8 mouse cellular contexts compared by ENCODE assay signal in genomic region chr2:127208452-127208769, GRCm38 (mm10). TPM values are rescaled to one million over a fixed set of nuclear protein-coding genes. Genes with fewer than 3 reads are reported as not detected.
DNase-seq lines count a peak whose midpoint lies in the region; ATAC-seq and TF ChIP-seq lines count a peak whose summit lies in the region.

No protein-coding gene starts in this region.

- peak; percentile 48 for ATAC-seq in heart, postnatal 0 days (ENCODE audit: insufficient read depth, low read depth)
- peak; percentile 85; the same call in 1 of the 2 replicates for ATAC-seq in hindbrain, embryonic 11.5 days (ENCODE audit: low FRiP score)
- ATAC-seq in midbrain, embryonic 11.5 days (ENCODE audit: low FRiP score): no peak
- ATAC-seq in monocyte, adult 5-6 weeks (replicated peaks; ENCODE audit: insufficient number of reproducible peaks, low FRiP score, low TSS enrichment, poor library complexity, severe bottlenecking): no peak

- DNase-seq in heart, postnatal 0 days (ENCODE audit: low spot score): peak; percentile 8
- DNase-seq in heart, postnatal 14 days: no peak
- DNase-seq in hindbrain, embryonic 11.5 days (ENCODE audit: low spot score): no peak
- DNase-seq in midbrain, embryonic 11.5 days (ENCODE audit: low spot score, missing footprints): no peak
- DNase-seq in spleen, postnatal 14 days (ENCODE audit: low spot score in 2 of 2): no peak
- DNase-seq in right cerebral cortex, postnatal 36 days (ENCODE audit: low spot score in 2 of 2): no peak

- peak overlapping the region; percentile 77 for H3K4me2 ChIP-seq in heart, postnatal 0 days (ENCODE audit: low read depth, low read length)
- peak overlapping the region; percentile 83 for H3K4me2 ChIP-seq in hindbrain, embryonic 11.5 days (replicated peaks; ENCODE audit: low read depth, low read length)
- peak overlapping the region; percentile 68 for H3K4me2 ChIP-seq in midbrain, embryonic 11.5 days

- H3K4me3 ChIP-seq in heart, postnatal 0 days (ENCODE audit: low read depth, low read length): peak overlapping the region; percentile 88
- peak overlapping the region; percentile 92 for H3K4me3 ChIP-seq in bone marrow, adult 2 months (replicated peaks; ENCODE audit: control insufficient read depth, low read depth, low read length)
- peak overlapping the region; percentile 89 for H3K4me3 ChIP-seq in hindbrain, embryonic 11.5 days (ENCODE audit: low read depth, low read length)
- peak overlapping the region; percentile 90 for H3K4me3 ChIP-seq in midbrain, embryonic 11.5 days (ENCODE audit: low read depth, low read length)

- TF ChIP-seq EP300 in heart, postnatal 0 days (IDR thresholded peaks at IDR 0.05; ENCODE audit: low read depth): no peak

- no peak for TF ChIP-seq POLR2A in bone marrow, adult 2 months (IDR thresholded peaks at IDR 0.05; ENCODE audit: borderline replicate concordance, control insufficient read depth, low read depth, low read length)

- no peaks in the 10 kb centered on the region for H3K9me3 ChIP-seq in heart, postnatal 0 days (replicated peaks; ENCODE audit: control insufficient read depth, low read length)
- no peaks in the 10 kb centered on the region for H3K9me3 ChIP-seq in hindbrain, embryonic 11.5 days (ENCODE audit: control insufficient read depth, low read length)
- H3K9me3 ChIP-seq in midbrain, embryonic 11.5 days (ENCODE audit: control insufficient read depth, low read length): no peaks in the 10 kb centered on the region

- WGBS in heart, postnatal 0 days: under 1% methylated on average over 17 of the region's 17 CpGs
- 0% methylated on average over 17 of the region's 17 CpGs for WGBS in bone marrow, adult 2 months
- WGBS in hindbrain, embryonic 11.5 days: under 1% methylated on average over 17 of the region's 17 CpGs
- under 1% methylated on average over 17 of the region's 17 CpGs for WGBS in midbrain, embryonic 11.5 days

- intact Hi-C loops in heart, postnatal 14 days (cut with DNase I): loop anchor here (10.0 kb wide), 2 partner anchors 114 to 194 kb away; no protein-coding TSS in a partner anchor

- peaks cover 6% of the 10 kb centered on the region; the same call in 1 of the 2 replicates for H3K4me1 ChIP-seq in heart, postnatal 0 days (ENCODE audit: control insufficient read depth, insufficient read depth)
- no peaks in the 10 kb centered on the region; the same call in 1 of the 2 replicates for H3K4me1 ChIP-seq in bone marrow, adult 2 months (ENCODE audit: control insufficient read depth, insufficient read depth, low read length)
- no peaks in the 10 kb centered on the region; the same call in 1 of the 2 replicates for H3K4me1 ChIP-seq in hindbrain, embryonic 11.5 days (replicated peaks; ENCODE audit: control insufficient read depth, insufficient read depth, low read length)
- H3K4me1 ChIP-seq in midbrain, embryonic 11.5 days (ENCODE audit: control insufficient read depth, insufficient read depth, low read length): peaks cover 6% of the 10 kb centered on the region

- H3K9ac ChIP-seq in heart, postnatal 0 days (replicated peaks; ENCODE audit: low read depth, low read length): peak overlapping the region; percentile 84
- H3K9ac ChIP-seq in hindbrain, embryonic 11.5 days (ENCODE audit: low read depth, low read length): peak overlapping the region; percentile 80
- H3K9ac ChIP-seq in midbrain, embryonic 11.5 days (ENCODE audit: low read length): peak overlapping the region; percentile 80

- no peaks in the 10 kb centered on the region for H3K27me3 ChIP-seq in heart, postnatal 0 days (ENCODE audit: control insufficient read depth, insufficient read depth, low read length)
- H3K27me3 ChIP-seq in hindbrain, embryonic 11.5 days (ENCODE audit: control insufficient read depth, insufficient read depth, low read length): no peaks in the 10 kb centered on the region
- H3K27me3 ChIP-seq in midbrain, embryonic 11.5 days (ENCODE audit: control insufficient read depth, insufficient read depth, low read length): no peaks in the 10 kb centered on the region

- peak overlapping the region; percentile 71 for H3K27ac ChIP-seq in heart, postnatal 0 days (ENCODE audit: low read depth)
- peak overlapping the region; percentile 64 for H3K27ac ChIP-seq in bone marrow, adult 2 months (ENCODE audit: control insufficient read depth, insufficient read depth, low read depth, low read length, poor library complexity)
- no peak overlapping the region for H3K27ac ChIP-seq in hindbrain, embryonic 11.5 days (ENCODE audit: low read depth, low read length)
- no peak overlapping the region; the same call in 1 of the 2 replicates for H3K27ac ChIP-seq in midbrain, embryonic 11.5 days (ENCODE audit: low read depth, low read length)

- no peak for TF ChIP-seq CTCF in heart, postnatal 0 days (IDR thresholded peaks at IDR 0.05; ENCODE audit: low read depth)
- no peak for TF ChIP-seq CTCF in bone marrow, adult 2 months (IDR thresholded peaks at IDR 0.05; ENCODE audit: control insufficient read depth, insufficient read depth, low read length)

- peaks cover 35% of the 10 kb centered on the region for H3K36me3 ChIP-seq in heart, postnatal 0 days (replicated peaks; ENCODE audit: control insufficient read depth, insufficient read depth, low read length)
- peaks cover 15% of the 10 kb centered on the region; the same call in 1 of the 2 replicates for H3K36me3 ChIP-seq in hindbrain, embryonic 11.5 days (ENCODE audit: control insufficient read depth, insufficient read depth, low read length)
- H3K36me3 ChIP-seq in midbrain, embryonic 11.5 days (ENCODE audit: control insufficient read depth, insufficient read depth, low read length): peaks cover 16% of the 10 kb centered on the region; the same call in 1 of the 2 replicates

RNA-seq across cellular contexts. Expression of gene Snrnp200, which starts 0.2 kb away (rescaled TPM):
- 60.0 and 62.2 TPM in 2 replicates for total RNA-seq in heart, postnatal 0 days (2014; rRNA removed; ENCODE audit: low replicate concordance)
- polyA plus RNA-seq in heart, postnatal 0 days (2015; fragmentation: Nextera tagmentation; extraction: Ambion mirVana): 33.3 and 36.7 TPM in 2 replicates
- 10 to 100 TPM; 57.3 to 57.6 TPM for total RNA-seq in heart, postnatal 14 days (2021)
- polyA plus RNA-seq in bone marrow, adult 2 months (2011; ENCODE audit: insufficient read depth, insufficient read length, low replicate concordance, missing spikeins): 14.3 and 29.0 TPM in 2 replicates
- polyA plus RNA-seq in hindbrain, embryonic 11.5 days (2014; fragmentation: Nextera tagmentation; extraction: Ambion mirVana): 91.6 and 93.3 TPM in 2 replicates
- polyA plus RNA-seq in midbrain, embryonic 11.5 days (2014; fragmentation: Nextera tagmentation; extraction: Ambion mirVana): 99.9 and 100 TPM in 2 replicates
- 146 to 205 TPM (median 156 TPM) in 3 replicates for total RNA-seq in monocyte, adult 5-6 weeks (2017)

RNA-seq across cellular contexts. Expression of gene 1810024B03Rik, which starts 0.3 kb away (rescaled TPM):
- 0.27 TPM in 1 of 2 replicates, not detected in the other for total RNA-seq in heart, postnatal 0 days (2014; rRNA removed; ENCODE audit: low replicate concordance)
- polyA plus RNA-seq in heart, postnatal 0 days (2015; fragmentation: Nextera tagmentation; extraction: Ambion mirVana): 1.6 and 1.9 TPM in 2 replicates
- under 1 TPM; 0.56 to 0.60 TPM for total RNA-seq in heart, postnatal 14 days (2021)
- 0.54 and 2.3 TPM in 2 replicates for polyA plus RNA-seq in bone marrow, adult 2 months (2011; ENCODE audit: insufficient read depth, insufficient read length, low replicate concordance, missing spikeins)
- 2.7 and 3.0 TPM in 2 replicates for polyA plus RNA-seq in hindbrain, embryonic 11.5 days (2014; fragmentation: Nextera tagmentation; extraction: Ambion mirVana)
- polyA plus RNA-seq in midbrain, embryonic 11.5 days (2014; fragmentation: Nextera tagmentation; extraction: Ambion mirVana): 3.2 and 3.5 TPM in 2 replicates
- 1.1 to 3.4 TPM (median 2.5 TPM) in 3 replicates for total RNA-seq in monocyte, adult 5-6 weeks (2017)

RNA-seq across cellular contexts. Expression of gene Ciao1, which starts 39.2 kb away (rescaled TPM):
- total RNA-seq in heart, postnatal 0 days (2014; rRNA removed; ENCODE audit: low replicate concordance): 38.0 and 65.9 TPM in 2 replicates
- polyA plus RNA-seq in heart, postnatal 0 days (2015; fragmentation: Nextera tagmentation; extraction: Ambion mirVana): 53.7 and 59.5 TPM in 2 replicates
- total RNA-seq in heart, postnatal 14 days (2021): 10 to 100 TPM; 57.2 to 59.4 TPM
- polyA plus RNA-seq in bone marrow, adult 2 months (2011; ENCODE audit: insufficient read depth, insufficient read length, low replicate concordance, missing spikeins): 24.9 and 26.9 TPM in 2 replicates
- polyA plus RNA-seq in hindbrain, embryonic 11.5 days (2014; fragmentation: Nextera tagmentation; extraction: Ambion mirVana): 57.9 and 63.5 TPM in 2 replicates
- polyA plus RNA-seq in midbrain, embryonic 11.5 days (2014; fragmentation: Nextera tagmentation; extraction: Ambion mirVana): 56.6 and 60.3 TPM in 2 replicates
- 24.8 to 32.6 TPM (median 28.7 TPM) in 3 replicates for total RNA-seq in monocyte, adult 5-6 weeks (2017)

RNA-seq across cellular contexts. Expression of gene Tmem127, which starts 39.3 kb away (rescaled TPM):
- 48.2 and 75.3 TPM in 2 replicates for total RNA-seq in heart, postnatal 0 days (2014; rRNA removed; ENCODE audit: low replicate concordance)
- polyA plus RNA-seq in heart, postnatal 0 days (2015; fragmentation: Nextera tagmentation; extraction: Ambion mirVana): 21.2 and 22.1 TPM in 2 replicates
- 10 to 100 TPM; 29.0 to 31.9 TPM for total RNA-seq in heart, postnatal 14 days (2021)
- polyA plus RNA-seq in bone marrow, adult 2 months (2011; ENCODE audit: insufficient read depth, insufficient read length, low replicate concordance, missing spikeins): 16.0 and 27.7 TPM in 2 replicates
- 21.7 and 26.2 TPM in 2 replicates for polyA plus RNA-seq in hindbrain, embryonic 11.5 days (2014; fragmentation: Nextera tagmentation; extraction: Ambion mirVana)
- polyA plus RNA-seq in midbrain, embryonic 11.5 days (2014; fragmentation: Nextera tagmentation; extraction: Ambion mirVana): 24.6 and 26.4 TPM in 2 replicates
- 43.9 to 86.2 TPM (median 50.4 TPM) in 3 replicates for total RNA-seq in monocyte, adult 5-6 weeks (2017)

Comparison
In these comparisons a context has a peak if more than half of its experiments do, and no peak if none do; other contexts are left out.
1. ATAC-seq: peak in heart, postnatal 0 days (single experiment) and hindbrain, embryonic 11.5 days (single experiment); none in midbrain, embryonic 11.5 days (single experiment) and monocyte, adult 5-6 weeks (single experiment).
2. H3K27ac ChIP-seq: peak in heart, postnatal 0 days (single experiment) and bone marrow, adult 2 months (single experiment); none in hindbrain, embryonic 11.5 days (single experiment) and midbrain, embryonic 11.5 days (single experiment).
3. Peak in every context shown above with its lines, with median percentiles within 50 percentile points of each other: H3K4me2 ChIP-seq, H3K4me3 ChIP-seq and H3K9ac ChIP-seq.